Mouse (Mus musculus) heart, postnatal 14 days (tissue): ENCODE data around the gene Actl6a. TPM values are rescaled to one million over a fixed set of nuclear protein-coding genes. Genes with fewer than 3 reads are reported as not detected.
"Not testable (repeated sequence)": the region's sequence is repeated elsewhere in the genome, so short reads cannot be mapped to it uniquely, and the experiment has no call there.

ENCODE experiments used
- DNase-seq, 2 experiments: peaks; one replicate each; pipeline ENCODE4 v3.0.0; 2021 to 2022
- intact Hi-C: fragments of 180-260 bp; cut with DNase I; formaldehyde crosslinking; loops from one replicate; pipeline ENCODE4 v1.15.1; 2025
- total RNA-seq, 2 experiments: library from RNA; stranded (reverse); gene quantifications; 2 replicates each; pipeline ENCODE4 v1.2.3; 2021

The Actl6a gene
- total RNA-seq, 2 experiments from 2014 or later = 21.2 to 24.9 TPM

GRCm38 (mm10) chr3:32690901-32691300 lies 15.2 kb upstream of the Actl6a start:
- no peak for DNase-seq
- intact Hi-C loops = no loop called here

- no peak for DNase-seq
- intact Hi-C loops = no loop called here
Measured at GRCm38 (mm10) chr3:32691841-32692240, 14.3 kb upstream of the Actl6a start.

- DNase-seq = no peak
- intact Hi-C loops = no loop called here
Measured at GRCm38 (mm10) chr3:32694211-32694610, 11.9 kb upstream of the Actl6a start.

- no peak for DNase-seq
- intact Hi-C loops = loop anchor here (5.0 kb wide), 4 partner anchors 143 to 903 kb away; partner anchors contain the start of gene Zfp639
Measured at GRCm38 (mm10) chr3:32694737-32695582, 11.1 kb upstream of the Actl6a start.

- DNase-seq = no peak
- intact Hi-C loops = loop anchor here (5.0 kb wide), 4 partner anchors 143 to 903 kb away; partner anchors contain the start of gene Zfp639
Measured at GRCm38 (mm10) chr3:32695583-32695980, 10.5 kb upstream of the Actl6a start.

GRCm38 (mm10) chr3:32698228-32698863 lies 7.8 kb upstream of the Actl6a start:
- peak; percentile 87 to 94 for DNase-seq
- intact Hi-C loops = loop anchor here (1.0 to 5.0 kb wide), 5 partner anchors 88 to 906 kb away; partner anchors contain the start of gene Zfp639

GRCm38 (mm10) chr3:32704021-32704420 lies 2.1 kb upstream of the Actl6a start:
- DNase-seq, intact Hi-C loops: not testable (repeated sequence)

- intact Hi-C loops = not testable (repeated sequence)
Measured at GRCm38 (mm10) chr3:32704632-32705031, 1.5 kb upstream of the Actl6a start.

GRCm38 (mm10) chr3:32708052-32708367 lies 1.9 kb downstream of the Actl6a start:
- intact Hi-C loops = loop anchor here (2.0 kb wide), 1 partner anchor 29 kb away; the partner anchor contains the start of genes Mrpl47 and Ndufb5
- DNase-seq = no peak

More at GRCm38 (mm10) chr3:32704632-32705031, 1.5 kb upstream of the Actl6a start:
- DNase-seq = not testable (repeated sequence)

GRCm38 (mm10) chr3:32708368-32709231 lies 2.5 kb downstream of the Actl6a start:
- peak; percentile 97 for DNase-seq
- intact Hi-C loops = loop anchor here (2.0 kb wide), 1 partner anchor 28 kb away; the partner anchor contains the start of genes Mrpl47 and Ndufb5

GRCm38 (mm10) chr3:32709388-32709787 lies 3.3 kb downstream of the Actl6a start:
- intact Hi-C loops = loop anchor here (2.0 kb wide), 1 partner anchor 27 kb away; the partner anchor contains the start of genes Mrpl47 and Ndufb5
- no peak for DNase-seq

- intact Hi-C loops = no loop called here
- DNase-seq = no peak
Measured at GRCm38 (mm10) chr3:32713711-32714110, 7.6 kb downstream of the Actl6a start.

- not testable (repeated sequence) for DNase-seq
Measured at GRCm38 (mm10) chr3:32717403-32717802, 11.3 kb downstream of the Actl6a start.

GRCm38 (mm10) chr3:32718271-32718670 lies 12.2 kb downstream of the Actl6a start:
- intact Hi-C loops = no loop called here

More at GRCm38 (mm10) chr3:32717403-32717802, 11.3 kb downstream of the Actl6a start:
- intact Hi-C loops = not testable (repeated sequence)

GRCm38 (mm10) chr3:32724191-32724590 lies 18.1 kb downstream of the Actl6a start:
- DNase-seq = no peak
- intact Hi-C loops = no loop called here

More at GRCm38 (mm10) chr3:32718271-32718670, 12.2 kb downstream of the Actl6a start:
- no peak for DNase-seq

GRCm38 (mm10) chr3:32725951-32726350 lies 19.9 kb downstream of the Actl6a start:
- intact Hi-C loops = no loop called here

GRCm38 (mm10) chr3:32727861-32728260 lies 21.8 kb downstream of the Actl6a start:
- intact Hi-C loops = no loop called here
- DNase-seq = no peak

More at GRCm38 (mm10) chr3:32725951-32726350, 19.9 kb downstream of the Actl6a start:
- no peak for DNase-seq

- peak; percentile 94 to 98 for DNase-seq
- intact Hi-C loops = loop anchor here (2.0 to 10.0 kb wide), 3 partner anchors 28 to 148 kb away; partner anchors contain the start of gene Usp13
Measured at GRCm38 (mm10) chr3:32736244-32737171, 30.4 kb downstream of the Actl6a start, which contains the start of gene Ndufb5. Ndufb5 (plus strand) TSS chr3:32736990.
